Mouse (Mus musculus): Measurements from ENCODE around the gene Krt77.

The Krt77 gene

DNA sequence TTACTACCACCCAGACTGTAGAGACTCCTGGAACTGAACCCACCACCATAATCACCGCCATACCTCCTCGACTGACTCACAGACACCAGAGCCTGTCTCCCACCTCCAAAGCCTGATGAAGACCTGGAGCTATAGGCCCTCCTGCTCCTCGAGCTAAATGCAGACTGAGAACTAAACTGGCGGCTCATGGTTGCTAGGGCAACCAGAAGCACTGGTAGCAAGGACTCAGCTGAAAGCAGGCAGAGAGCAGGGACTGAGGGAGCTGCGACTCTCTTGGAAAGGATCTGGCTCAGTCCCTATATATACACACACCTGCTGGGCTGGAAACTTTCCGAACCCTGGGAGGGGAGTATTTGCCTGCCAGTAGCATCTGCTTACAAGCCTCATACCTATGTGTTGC lies at the start of gene Krt77:
Gene Krt77, minus strand, starts transcription at position 275 of the 400 bp plus-strand sequence.
- DNase-seq (ENCODE audit: low spot score in 2 of 2), result no peak

DNA sequence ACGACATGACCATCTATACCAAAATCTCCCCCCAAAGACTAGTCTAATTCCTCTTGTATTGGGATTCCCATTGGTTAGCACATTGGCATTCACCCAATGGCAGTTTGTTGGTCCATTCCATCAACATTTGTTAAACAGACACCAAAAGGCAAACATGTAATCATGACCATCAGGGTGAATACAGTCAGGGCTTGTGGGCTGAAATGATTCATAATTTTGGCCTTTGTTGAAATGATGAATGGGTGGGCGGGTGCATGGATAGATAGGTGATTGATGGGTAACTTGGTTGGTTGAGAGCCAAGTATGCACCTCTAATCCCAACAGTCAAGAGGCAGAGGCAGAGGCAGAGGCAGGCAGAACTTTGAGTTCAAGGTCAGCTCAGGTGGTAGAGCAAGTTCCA lies 46.6 kb upstream of the Krt77 start:
- DNase-seq (ENCODE audit: low spot score in 2 of 2), result no peak

DNA sequence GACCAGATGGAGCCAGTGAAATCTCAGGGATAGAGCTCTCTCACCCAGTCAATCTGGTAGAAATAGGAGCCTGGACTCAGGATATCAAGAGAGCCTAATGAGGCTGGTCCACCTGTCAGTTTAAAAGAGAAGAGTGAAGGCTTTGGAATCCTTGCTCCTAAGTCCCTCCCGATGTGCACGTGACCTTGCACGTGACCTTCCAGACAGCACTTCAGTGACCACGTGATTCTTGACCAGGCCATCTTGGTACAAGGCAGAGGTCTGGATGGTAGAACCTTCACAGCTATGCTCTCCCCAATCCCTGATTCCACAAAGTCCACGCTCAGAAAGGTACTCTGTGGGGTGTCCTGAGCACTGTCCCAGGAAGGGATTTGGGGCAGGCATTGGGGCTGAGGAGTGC lies 35.3 kb upstream of the Krt77 start:
- no peak for DNase-seq (ENCODE audit: low spot score in 2 of 2)

DNA sequence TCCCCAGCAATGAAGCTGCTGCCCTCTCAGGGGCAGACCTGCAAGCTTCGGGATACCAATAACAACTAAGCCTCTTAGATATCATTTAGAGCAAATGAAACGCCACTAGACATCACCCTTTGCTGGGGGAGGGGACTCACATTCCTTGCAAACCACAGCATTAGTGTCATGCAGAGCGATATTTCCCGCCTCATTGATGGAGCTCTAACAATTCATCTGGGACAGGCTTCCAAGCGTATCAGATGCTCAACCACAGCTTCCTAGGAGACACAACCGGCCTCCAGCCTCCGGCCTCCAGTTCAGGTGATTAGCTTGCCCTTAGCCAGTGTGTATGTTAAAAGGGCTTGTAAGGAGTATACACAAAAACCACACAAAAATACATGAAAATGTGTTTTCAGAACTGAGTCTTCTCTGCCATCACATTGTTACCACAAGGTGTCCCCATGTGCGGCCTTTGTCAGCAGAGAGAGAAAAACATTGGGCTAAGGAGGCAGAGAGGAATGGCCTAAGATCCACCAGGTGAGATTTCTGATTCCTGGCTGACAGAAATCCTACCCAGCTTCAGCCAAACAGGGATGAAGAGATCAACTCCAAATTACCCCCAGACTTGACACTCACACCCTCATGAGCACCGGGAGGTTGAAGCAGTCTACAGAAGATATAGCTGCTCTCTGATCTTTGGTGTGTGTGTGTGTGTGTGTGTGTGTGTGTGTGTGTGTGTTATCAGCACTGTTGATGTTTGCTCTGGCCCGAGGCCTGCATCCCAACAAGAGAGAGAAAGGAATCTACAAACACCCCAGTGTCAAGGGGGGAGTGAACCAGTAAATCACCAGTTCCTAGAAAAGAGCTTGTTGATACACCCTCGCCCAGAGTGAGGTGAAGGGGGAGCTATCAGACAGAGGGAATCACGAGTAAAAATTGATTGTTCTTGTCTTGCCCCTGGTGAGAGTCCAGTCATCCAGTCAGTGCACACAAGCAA lies 33.0 kb upstream of the Krt77 start:
- no peak for DNase-seq (ENCODE audit: low spot score in 2 of 2)

DNA sequence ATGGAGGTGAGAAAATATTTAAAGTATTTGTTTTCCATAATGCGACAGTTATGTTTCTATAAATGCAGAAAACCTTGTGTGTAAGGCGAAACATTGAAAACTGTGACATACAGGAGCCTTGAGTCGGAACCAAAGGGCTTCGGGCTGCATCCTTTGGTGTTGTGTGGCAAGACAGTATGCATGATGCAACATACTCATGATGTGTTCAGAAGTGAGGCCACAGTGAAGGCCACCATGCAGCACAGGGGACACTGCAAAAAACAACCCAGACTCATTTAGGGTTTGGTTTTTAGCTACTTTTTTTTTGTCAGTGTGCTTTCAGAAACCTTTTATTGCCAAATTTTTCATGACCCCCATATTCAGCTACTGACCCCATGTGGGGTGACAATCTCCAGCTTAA lies 25.7 kb upstream of the Krt77 start:
- DNase-seq (ENCODE audit: low spot score in 2 of 2), result no peak

DNA sequence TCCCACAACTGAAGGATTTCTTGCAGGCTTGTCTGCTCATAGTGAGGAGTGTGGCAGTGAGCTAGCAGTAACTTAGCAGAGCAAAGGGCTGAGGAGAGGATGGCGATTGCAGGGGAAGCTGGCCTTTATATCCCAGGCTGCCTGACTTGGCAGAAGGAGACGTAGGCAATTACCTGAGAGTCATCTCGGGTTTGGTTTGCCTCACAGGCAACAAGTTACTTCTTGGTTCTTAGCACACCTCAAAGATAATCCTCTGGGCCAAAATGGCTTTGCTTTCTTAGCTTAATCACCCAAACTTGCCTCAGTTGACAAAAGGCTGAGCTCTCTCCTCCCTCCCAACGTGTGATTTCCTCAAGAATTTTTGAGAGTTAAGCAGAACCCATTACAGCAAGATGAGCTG lies 23.3 kb upstream of the Krt77 start, which contains the start of gene Krt76:
Gene Krt76, minus strand, starts transcription at position 101 of the 400 bp plus-strand sequence.
- DNase-seq (ENCODE audit: low spot score in 2 of 2), result no peak

DNA sequence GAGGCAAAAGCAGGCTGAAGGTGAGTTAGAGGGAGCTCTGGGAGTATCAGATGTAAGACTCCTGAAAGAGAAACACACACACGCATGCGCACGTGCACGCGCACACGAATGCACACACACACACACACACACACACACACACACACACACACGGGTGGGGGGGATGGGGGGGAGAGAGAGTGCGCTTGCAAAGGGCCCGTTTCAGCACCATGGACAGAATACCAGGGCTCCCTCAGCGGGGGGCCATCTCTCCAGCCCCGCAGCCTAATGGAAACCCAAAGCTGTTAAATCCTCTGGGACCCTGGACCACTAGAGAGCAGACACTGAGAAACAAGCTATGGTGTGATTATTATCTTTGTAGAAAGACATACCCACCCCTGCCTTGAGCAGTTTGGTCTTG lies 10.3 kb upstream of the Krt77 start:
- DNase-seq (ENCODE audit: low spot score in 2 of 2), result no peak

DNA sequence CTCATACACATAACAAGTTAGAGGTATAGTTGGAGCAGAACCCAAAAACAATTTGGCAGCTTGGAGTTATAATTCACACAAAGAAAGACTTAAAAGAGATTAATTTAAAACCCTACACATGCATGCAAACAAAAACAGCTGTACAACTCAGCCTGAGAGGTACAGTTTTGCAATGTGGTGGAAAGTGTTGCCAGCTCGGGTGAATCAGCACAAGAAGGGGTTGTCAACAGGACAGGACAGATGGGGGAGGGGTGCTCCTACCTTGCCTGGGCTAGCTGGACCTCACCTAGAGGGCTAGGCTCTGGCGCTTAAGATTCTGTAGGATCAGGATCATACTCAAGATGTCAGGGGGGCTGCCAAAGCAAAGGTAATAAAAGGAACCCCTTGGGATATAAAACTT lies 8.5 kb upstream of the Krt77 start:
- DNase-seq (ENCODE audit: low spot score in 2 of 2), result no peak

DNA sequence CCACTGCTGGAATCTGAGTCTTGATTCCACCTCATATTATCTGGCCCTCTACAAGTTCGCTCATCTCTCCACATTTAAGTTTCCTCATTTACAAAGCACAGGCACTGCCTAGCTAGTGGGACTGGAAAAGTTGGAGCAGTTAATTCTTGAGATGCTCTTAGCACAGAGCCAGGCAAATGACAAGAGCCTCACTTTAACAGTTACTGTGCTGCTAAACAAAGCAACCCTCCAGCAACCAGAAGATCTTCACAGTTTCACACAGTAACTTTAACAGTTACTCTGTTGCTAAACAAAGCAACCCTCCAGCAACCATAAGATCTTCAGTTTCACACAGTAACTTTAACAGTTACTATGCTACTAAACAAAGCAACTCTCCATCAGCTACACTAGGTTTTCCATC lies 4.9 kb upstream of the Krt77 start:
- no peak for DNase-seq (ENCODE audit: low spot score in 2 of 2)

DNA sequence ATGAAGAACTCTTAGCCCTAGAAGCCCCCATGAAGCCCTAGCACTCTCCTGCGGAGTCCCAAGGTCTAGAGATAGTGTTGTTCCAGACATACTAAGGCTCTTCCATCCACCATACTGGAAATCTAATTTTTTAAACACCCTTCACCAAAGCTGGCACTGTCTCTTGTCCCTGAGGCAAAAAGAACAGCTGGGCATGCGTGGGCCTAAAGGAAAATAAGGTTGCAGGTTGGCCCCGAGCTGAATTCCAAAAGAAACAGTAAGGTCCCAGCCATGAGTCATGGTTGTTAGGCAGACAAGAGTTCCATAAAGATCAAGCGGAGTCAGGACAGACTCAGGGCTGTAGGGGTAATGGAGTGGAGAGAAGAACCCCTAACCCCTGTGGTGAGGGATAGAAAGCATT lies 3.7 kb upstream of the Krt77 start:
- DNase-seq (ENCODE audit: low spot score in 2 of 2), result no peak

DNA sequence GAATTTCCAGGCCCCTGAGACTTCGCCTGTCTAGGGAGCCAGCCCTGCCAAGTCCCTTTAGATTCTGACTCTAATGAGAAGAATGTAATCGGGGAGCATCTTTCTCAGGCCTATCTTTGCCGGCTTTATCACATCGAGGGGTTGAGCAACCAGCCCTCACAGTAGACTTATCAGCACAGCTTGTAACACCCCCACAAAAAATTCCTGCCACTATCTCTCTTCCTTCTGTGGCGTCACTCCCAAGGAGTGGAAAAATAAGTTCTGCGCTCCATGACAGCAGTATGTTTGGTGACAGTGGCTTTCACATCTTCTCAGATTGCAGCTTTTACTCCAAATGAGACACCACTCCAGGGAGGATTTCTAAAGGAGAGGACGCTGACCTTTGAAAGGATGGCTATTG lies 2.8 kb downstream of the Krt77 start:
- DNase-seq (ENCODE audit: low spot score in 2 of 2), result no peak

DNA sequence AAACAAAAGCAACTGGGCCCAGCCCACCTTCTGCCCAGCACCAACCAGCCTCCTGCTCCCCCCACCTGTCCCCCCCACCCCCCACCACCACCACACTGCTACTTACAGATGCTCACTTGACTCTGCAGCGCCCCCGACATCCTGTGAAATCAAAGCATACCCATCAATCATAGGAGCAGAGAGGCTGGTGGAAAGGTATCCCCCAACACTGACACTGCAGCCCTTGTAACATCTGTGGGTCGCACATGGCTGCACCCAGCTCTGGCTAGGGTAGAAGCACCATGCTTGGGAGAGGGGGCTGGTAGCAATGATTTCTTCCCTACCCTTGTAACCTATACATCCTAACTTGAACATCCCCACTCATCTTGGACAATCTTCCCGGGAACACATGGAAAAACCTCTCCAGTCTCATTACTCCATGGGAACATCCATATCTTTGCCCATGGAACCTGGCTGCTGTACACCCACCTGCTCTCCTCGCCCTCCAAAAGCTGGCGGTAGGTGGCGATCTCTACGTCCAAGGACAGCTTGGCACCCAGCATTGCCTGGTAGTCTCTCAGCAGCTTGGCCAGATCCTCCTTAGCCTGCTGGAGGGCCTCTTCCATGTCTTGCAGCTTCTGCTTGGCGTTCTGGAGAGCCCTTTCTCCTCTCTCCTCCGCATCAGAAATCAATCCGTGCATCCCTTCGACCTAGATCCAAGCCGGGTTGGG lies 8.9 kb downstream of the Krt77 start:
- no peak for DNase-seq (ENCODE audit: low spot score in 2 of 2)

DNA sequence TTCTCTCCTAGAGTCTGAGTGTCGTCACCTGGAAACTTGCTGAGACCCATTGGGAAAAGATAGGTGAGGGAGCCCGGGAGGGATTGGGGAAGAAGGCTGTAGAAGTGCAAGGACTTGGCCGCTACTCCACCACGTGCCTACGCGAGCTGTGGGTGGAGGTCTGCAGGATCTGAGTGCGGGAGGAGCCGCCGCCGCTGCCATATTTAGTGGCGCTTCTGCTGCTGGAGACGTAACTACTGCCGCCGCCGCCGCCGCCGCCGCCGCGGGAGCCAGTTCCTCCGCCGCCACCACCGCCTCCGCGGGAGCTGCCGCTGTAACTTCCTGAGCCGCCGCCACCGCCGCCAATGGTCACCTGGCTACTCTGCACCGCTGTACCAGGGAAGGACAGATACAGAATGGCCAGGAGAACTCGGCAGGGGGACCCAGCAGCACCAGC lies 9.8 kb downstream of the Krt77 start:
- DNase-seq (ENCODE audit: low spot score in 2 of 2), result no peak

DNA sequence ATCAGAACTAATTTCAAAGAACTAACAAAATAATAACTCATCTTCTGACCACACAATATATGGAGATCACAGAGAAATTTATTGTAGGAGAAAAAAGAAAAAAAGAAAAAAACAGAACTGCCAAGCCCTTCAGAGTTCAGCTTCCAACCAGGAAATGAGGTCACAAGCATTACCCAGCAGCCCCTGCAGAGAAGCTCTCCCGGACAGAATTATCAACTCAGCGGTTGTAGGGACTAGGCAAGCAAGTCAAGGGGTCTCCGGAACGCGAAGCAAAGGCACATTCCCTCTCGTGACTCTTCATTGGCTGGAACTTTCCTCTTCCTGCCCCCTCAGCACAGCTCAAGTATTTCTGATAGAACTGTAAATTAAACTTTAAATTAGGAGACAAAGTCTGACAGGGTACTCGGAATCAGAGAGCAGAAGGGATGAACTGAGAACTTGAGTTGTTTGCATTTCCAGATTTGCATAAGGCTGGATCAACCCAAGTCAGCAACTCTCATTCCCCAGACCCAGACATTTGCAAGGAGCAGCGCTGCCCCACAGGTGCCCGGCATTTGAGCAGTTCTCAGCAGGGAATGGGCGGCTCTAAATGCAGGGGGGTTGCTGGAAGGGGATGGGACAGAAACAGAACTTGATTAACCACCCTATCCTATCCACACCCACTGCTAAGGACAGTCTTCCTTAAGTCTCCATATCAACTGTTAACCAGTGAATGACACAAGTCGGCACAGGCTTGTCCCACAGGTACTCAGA lies 10.7 kb downstream of the Krt77 start:
- no peak for DNase-seq (ENCODE audit: low spot score in 2 of 2)

DNA sequence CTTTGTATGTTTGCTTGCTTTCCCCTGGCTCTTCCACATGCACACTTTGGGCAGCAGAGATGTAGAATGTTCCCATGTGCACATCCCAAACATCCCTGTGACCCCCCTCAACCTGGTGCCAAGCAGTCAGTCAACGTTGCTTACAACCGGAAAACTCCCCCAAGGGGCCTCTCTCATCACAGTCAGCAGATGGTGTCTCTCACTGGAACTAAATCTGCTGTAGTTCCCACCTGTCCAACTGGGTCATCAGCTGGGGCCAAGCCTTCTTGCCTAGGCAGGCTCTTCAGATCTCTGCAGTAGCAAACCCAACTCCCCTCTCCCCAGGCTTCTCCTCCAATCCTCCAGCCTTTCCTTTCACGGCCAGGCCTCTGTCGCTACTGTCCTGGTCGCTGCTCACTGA lies 12.8 kb downstream of the Krt77 start:
- no peak for DNase-seq (ENCODE audit: low spot score in 2 of 2)

DNA sequence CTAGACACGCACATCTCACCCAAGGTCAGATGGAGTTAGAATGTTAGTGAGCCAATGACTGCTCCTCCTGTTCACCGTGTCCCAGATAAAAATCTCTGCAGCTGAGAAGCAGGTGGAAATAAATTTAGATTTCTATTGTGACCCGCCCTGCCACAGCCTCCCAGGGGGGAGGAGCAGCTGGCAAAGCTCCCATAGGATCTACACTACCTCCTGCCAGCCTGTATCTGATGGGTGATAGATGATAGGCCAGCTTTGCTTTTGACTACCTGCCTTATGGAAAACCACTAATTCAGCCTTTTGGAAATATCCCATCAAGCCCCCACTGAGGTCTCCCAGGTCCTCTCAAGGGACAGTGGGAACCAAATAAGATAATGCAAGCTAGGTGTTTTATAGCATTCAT lies 13.8 kb downstream of the Krt77 start:
- no peak for DNase-seq (ENCODE audit: low spot score in 2 of 2)

DNA sequence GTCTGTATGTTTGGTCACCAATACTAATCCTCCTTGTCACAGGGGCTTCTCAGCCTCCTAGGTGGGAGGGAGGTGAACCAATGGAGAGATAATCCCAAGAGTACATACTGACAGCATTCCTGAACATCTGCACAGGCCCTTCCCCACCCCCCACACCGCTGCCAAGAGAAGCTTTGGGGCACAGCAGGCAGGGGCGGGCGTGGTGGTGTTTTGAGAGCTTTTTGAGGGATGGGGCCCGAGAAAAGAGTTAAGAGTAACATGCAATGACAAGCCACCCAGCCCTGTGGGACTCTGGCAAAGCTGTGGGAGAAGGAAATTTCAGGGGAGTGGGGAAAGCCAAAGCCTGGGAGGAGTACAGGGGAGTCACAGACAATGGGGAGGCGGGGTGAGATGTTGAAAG lies 15.2 kb downstream of the Krt77 start:
- DNase-seq (ENCODE audit: low spot score in 2 of 2), result no peak

DNA sequence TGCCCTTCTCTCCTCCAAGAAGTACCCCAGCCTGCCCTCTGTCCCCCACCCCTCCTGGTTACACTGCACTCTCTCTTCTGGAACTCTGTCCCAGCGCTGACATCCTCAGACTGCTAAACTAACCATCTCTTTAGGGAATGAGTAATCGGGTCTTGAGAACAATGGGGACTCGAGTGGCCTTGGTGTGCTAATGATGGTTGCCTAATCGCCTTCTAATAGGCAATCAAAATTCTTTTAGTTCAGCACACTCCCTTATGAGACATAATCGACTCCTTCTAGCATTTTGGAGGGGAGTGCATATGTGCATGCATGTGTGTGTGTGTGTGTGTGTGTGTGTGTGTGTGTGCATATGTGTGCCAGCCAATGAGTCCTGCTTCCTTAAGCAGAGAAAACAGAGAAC lies 16.9 kb downstream of the Krt77 start:
- no peak for DNase-seq (ENCODE audit: low spot score in 2 of 2)

DNA sequence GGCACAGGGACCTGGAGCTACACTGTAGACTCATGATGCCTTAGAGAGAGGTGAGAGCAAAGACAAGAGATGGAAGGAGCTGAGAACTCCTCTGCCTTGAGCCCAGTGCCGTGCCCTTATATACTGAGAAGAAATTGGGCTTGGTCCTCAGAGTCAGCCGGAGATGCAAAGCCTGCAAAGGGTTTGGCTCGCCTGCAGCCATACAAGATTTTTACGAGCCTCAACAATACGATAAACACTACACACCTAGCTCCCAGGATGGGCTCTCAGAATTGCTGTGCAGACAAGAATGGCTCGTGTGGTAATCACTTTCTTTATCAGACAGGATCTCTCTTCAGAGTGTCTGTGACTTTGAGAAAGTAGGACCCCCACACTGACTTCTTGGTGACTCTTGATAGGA lies 18.8 kb downstream of the Krt77 start, which contains the start of gene Krt1:
Gene Krt1, minus strand, starts transcription at position 101 of the 400 bp plus-strand sequence.
- DNase-seq (ENCODE audit: low spot score in 2 of 2), result no peak

DNA sequence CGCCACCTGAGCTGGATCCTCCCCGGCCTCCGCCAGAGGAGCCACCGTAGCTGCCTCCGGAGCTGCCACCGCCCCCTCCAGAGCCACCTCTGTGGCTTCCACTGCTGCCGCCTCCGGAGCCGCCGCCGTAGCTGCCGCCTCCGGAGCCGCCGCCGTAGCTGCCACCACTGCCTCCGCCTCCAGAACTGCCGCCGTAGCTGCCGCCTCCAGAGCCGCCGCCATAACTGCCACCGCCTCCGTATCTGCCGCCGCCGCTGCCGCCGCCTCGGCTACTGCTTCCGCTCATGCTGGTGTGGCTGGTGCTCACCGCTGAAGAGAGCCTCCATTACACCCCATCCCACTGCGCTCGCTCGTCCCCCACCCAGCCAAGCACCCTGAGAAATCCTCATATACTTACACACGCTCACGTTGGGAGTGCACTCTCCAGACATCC lies 23.5 kb downstream of the Krt77 start:
- DNase-seq (ENCODE audit: low spot score in 2 of 2), result no peak

DNA sequence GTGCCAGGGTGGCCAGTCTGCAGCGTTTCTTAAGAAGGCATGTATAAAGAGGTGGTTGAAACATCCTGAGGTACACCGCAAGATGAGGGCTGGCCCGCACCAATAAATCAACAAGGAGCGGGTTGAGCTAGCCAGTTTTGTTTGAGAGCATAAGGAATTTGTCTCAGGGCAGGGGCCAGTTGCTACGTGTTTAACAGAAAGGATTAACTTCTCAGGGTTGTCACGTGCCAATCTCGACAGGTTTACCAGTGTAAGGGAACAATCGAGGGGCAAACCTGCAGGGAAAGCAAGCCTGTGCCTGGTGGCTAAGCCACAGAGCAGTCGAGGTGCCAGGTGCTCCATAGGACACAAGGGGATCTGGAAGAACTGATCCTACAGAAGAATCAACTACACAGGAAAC lies 26.3 kb downstream of the Krt77 start:
- DNase-seq (ENCODE audit: low spot score in 2 of 2), result no peak

DNA sequence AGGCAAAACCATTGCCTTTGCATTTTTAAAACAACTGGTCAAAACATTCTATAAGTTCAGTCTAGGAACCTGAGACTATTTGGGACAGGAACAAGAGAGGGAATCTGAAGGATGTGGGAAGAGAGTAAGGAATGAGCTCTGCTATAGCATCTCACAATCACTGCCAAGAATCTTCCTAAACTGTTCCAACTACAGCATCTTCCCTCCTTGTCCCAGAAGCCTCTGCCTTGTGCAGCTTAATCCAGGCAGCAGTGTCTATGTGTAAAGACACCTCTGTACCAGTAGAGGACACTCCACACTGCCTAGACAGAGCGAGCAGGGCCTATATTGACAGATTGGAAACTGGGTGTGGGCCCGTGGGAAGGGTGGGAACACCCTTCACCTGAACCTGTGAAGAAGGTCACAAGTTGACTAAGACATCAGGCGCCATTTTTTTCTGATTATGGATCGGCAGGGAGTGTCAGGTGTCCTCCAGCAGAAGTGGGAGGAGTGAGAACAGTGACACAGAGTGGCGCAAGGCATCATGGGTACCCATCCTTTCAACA lies 34.6 kb downstream of the Krt77 start:
- DNase-seq (ENCODE audit: low spot score in 2 of 2), result no peak
